Mouse (Mus musculus) heart, adult 2 months (tissue): ENCODE measurements around the gene Pdpn.

Experiments used
- CTCF ChIP-seq: fragments of 200-600 bp; IDR thresholded peaks from 2 replicates; pipeline ENCODE4 v1.8.1; 2022; ENCODE audit warnings: antibody characterized with exemption, mild to moderate bottlenecking, moderate library complexity
- POLR2A ChIP-seq: fragments of 200-500 bp; IDR thresholded peaks from 2 replicates; pipeline ENCODE4 v1.6.1; 2011; ENCODE audit warnings: mild to moderate bottlenecking, low read depth, low read length, control low read depth; ENCODE audit not compliant: insufficient read depth

GRCm38 (mm10) chr4:143301875-143302274, 2.5 kb upstream of the Pdpn start:
- TF ChIP-seq CTCF (no peak), POLR2A (no peak)
